Mouse (Mus musculus) thymus, postnatal 0 days (tissue): ENCODE results near the gene Rbm24. TPM values are rescaled to one million over a fixed set of nuclear protein-coding genes. Genes with fewer than 3 reads are reported as not detected.

ENCODE experiments used
- DNase-seq: peaks from one replicate; pipeline ENCODE4 v3.0.0-alpha.2; 2015; ENCODE audit warnings: low spot score
- polyA plus RNA-seq: library from polyadenylated mRNA; unstranded; fragments of >200 nt; fragmentation: Nextera tagmentation; extraction: Ambion mirVana; gene quantifications from 2 replicates; pipeline ENCODE4 v1.2.1, GENCODE M21; 2015

Gene Rbm24
- polyA plus RNA-seq = 1.6 and 3.5 TPM in 2 replicates

- DNase-seq = peak; percentile 55
These were observed at the start of gene Rbm24 for GRCm38 (mm10) chr13:46418141-46418601. Gene Rbm24, plus strand, starts transcription at chr13:46418434.

GRCm38 (mm10) chr13:46372884-46373283 is 45.4 kb upstream of the Rbm24 start:
- DNase-seq = no peak

DNA sequence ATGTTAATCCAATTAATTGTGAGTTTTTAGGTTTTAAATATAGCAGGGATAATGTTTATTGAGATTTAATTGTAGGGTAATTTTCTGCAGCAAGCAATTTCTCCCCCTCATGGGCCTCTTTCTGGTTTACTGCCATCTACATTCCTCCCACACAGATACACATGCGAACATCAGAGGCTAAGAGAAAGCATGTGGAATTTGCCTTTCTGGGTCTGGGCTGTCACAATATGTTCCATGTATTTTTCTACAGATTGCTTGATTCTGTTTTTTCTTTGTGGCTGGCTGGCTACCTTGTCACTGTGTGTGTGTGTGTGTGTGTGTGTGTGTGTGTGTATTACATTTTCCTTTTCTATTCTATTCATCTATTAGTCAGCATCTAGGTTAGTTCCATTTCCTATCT is 42.9 kb upstream of the Rbm24 start:
- no peak for DNase-seq

GRCm38 (mm10) chr13:46387396-46387795 is 30.8 kb upstream of the Rbm24 start:
- DNase-seq = no peak

- no peak for DNase-seq
These were observed 26.6 kb upstream of the Rbm24 start for GRCm38 (mm10) chr13:46391654-46392053.

DNA sequence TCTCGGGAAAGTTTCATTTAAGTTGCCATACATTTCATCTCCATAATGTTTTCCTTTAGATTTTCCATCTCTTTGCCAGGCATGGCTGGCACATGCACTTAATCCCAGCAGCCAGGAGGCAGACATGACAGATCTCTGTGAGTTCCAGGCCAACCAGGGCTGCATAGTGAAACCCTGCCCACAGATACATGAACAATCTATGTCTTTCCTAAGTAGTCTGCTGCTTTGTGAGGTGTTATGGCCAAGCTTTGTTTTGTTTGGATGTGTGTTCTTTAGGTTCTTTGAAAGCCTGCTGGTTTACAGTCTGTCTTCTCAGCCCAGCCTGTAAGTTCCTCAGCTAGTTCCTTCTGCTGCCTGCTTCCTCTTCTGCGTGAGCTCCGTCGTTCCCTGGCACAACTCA is 25.3 kb upstream of the Rbm24 start:
- no peak for DNase-seq

GRCm38 (mm10) chr13:46393936-46394335 is 24.3 kb upstream of the Rbm24 start:
- no peak for DNase-seq

- no peak for DNase-seq
These were observed 21.0 kb upstream of the Rbm24 start for GRCm38 (mm10) chr13:46397235-46397634.

DNA sequence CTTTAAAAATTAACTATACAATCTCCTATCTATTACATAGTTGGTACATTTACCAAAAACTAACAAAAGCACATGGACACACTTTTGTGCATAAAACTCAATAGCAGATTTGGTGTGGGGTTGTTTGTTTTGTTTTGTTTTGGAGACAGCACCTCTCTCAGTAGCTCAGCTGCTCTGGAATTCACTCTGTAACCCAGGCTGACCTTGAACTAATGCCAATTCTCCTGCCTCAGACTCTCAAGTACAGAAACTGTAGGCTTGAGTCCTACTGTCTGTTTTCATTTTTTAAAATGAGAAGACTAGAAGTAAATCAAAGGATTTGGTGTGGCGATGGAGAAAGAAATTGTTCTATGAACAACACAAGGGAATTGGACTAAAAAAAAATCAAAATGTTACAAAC is 11.1 kb upstream of the Rbm24 start:
- no peak for DNase-seq

DNA sequence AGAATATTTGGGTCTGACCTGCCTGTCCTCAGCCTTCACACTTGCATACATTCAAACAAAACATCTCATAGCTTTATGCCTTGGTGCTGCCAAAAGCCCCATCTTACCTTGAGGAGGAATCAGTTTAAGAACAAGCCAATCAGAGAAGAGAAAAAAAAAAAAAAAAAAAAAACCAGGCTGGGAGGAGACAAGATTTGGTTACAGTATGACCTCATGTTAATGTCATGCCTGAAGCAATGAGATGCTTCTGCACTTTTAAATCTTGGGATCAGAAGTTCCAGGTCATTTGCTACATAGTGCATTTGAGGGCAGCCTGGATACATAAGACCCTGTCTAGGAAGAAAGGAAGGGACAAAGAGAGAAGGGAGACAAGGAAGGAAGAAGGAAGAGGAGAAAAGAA is 6.0 kb upstream of the Rbm24 start:
- no peak for DNase-seq

GRCm38 (mm10) chr13:46413588-46413987 is 4.6 kb upstream of the Rbm24 start:
- no peak for DNase-seq

DNA sequence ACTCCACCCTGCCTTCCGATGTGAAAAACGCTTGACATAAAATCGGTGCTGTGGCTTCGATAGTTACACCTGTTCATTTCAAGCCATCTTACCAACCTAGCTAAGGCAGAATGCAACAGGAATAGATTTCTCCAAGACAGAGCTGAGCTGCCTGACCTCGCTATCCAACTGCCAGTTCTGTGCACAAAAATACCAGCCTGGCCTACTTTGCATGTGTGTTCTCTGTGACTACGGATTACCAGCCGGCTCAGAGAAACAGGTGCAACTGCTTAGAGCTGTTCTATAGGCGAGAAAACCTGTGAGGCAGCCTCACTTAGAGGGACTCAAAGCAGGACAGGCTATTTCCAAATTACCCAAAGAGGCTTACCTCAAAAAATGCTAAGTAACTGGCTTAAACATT is 4.2 kb upstream of the Rbm24 start:
- peak; percentile 22 for DNase-seq

- DNase-seq = no peak
These were observed 2.2 kb upstream of the Rbm24 start for GRCm38 (mm10) chr13:46416021-46416420.

DNA sequence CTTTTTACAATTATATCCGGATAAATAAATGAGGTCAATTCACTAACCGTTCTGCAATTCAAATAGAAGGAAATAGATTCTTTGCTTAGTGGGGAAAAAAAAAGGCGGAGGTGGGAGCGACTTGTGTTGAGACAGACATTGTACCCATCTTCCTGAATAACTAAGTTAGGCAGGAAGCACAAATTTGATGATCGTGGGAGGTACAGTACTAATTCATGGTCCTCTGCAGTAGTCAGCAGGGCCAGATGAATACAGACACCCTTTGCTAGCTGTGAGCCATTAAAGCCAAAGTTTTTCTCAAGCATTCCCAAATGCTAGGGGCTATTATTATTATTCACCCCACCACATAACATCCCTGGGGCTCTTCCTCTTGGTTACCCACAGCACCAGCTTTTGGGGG is 640 bp upstream of the Rbm24 start:
- no peak for DNase-seq

- DNase-seq = peak; percentile 26
These were observed 704 bp downstream of the Rbm24 start for GRCm38 (mm10) chr13:46418731-46419545.

DNA sequence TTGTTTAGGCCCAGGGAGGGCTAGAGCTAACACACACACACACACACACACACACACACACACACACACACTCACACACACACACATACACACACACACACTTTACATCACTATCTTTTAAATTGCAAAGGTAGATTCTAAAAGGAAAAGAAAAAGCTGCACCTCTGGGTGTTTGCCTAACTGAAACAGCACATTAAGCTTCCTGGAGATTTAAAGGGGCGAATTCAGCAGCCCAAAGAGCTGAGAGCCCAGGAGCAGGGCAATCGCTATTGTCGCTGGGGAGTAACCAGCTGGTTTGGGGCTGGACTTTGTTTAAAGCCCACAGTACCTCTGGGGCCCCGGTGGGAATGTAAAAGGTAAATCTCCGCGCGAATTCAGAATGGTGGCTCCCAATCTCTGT is 1.4 kb downstream of the Rbm24 start:
- no peak for DNase-seq

DNA sequence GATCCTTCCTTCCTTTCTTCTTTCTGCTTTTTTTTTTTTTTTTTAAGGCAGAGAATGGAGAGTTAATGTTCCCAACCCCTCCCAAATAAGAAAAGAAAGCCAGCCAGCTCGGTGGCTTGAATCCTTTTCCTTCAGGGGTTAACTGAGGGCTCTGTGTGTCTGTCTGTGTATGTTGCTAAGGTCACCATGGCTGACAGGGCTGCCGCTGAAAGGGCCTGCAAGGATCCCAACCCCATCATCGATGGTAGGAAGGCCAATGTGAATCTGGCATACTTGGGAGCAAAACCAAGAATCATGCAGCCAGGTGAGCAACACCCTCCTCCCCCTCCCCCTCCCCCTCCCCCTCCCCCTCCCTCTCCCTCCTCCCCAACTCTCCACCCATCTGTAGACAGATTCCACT is 1.9 kb downstream of the Rbm24 start:
- no peak for DNase-seq

DNA sequence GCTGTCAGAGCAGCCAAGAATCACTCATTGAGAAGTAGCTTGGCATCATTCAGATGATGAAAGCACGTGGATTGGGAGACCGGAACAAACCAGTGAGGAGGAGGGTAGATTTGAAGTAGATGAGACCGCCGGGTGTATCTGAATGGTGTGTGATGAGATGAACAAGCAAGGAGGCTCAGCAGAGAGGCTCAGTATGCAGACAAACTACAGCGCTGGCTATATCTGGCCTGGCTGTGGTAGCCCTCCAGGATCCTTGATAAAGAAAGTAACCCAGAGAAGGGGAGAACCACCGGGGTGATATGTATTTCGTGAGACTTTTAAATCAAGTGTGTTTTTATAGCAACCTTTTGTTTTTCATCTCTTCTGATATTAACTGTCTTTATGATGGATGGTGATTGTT is 5.6 kb downstream of the Rbm24 start:
- no peak for DNase-seq

- DNase-seq = no peak
These were observed 6.1 kb downstream of the Rbm24 start for GRCm38 (mm10) chr13:46424376-46424775.

- DNase-seq = no peak
These were observed 8.5 kb downstream of the Rbm24 start for GRCm38 (mm10) chr13:46426651-46427269.

DNA sequence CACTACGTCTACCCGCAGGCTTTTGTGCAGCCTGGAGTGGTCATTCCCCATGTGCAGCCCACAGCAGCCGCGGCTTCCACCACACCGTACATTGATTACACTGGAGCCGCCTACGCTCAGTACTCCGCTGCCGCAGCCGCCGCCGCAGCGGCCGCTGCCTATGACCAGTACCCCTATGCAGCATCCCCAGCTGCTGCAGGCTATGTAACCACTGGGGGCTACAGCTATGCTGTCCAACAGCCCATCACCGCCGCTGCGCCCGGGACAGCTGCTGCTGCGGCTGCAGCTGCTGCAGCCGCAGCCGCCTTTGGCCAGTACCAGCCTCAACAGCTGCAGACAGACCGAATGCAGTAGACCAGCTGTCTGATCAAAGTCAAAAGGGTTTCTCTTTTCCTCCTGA is 10.7 kb downstream of the Rbm24 start:
- DNase-seq = no peak

DNA sequence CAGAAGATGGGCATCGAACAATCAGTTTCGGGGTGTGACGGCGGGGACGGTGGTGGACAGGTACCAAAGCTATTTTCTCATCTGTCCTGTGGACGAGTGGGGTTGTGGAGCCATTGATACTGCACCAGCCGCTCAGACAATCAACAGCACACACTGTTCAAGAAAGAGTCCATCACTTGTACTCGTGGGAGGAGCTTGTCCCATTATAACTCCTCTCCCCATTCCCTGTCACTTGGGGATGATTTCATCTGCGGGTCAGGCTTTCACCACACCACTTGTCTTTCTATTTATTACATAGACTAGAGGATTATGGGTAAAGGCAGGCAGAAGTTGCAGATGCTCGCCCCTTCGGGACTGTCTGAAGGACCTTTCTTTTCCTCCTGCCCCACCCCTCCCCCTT is 11.6 kb downstream of the Rbm24 start:
- DNase-seq = no peak
